Mouse (Mus musculus): Measurements from ENCODE around the gene Fxn. TPM values are rescaled to one million over a fixed set of nuclear protein-coding genes. Genes with fewer than 3 reads are reported as not detected.

Fxn gene
- polyA plus RNA-seq, 1 experiment from 2014 or later, result 46.8 TPM

GRCm38 (mm10) chr19:24259390-24260351 is 20.7 kb downstream of the Fxn start:
- H3K9ac ChIP-seq (ENCODE audit: low read length), result no peak overlapping the region; the same call in 1 of the 2 replicates
- no peak overlapping the region for H3K4me2 ChIP-seq
- H3K27ac ChIP-seq (ENCODE audit: low read depth, low read length), result no peak overlapping the region; the same call in 1 of the 2 replicates
- no peaks in the 10 kb centered on the region for H3K27me3 ChIP-seq (ENCODE audit: control insufficient read depth, insufficient read depth, low read length)
- H3K36me3 ChIP-seq (ENCODE audit: control insufficient read depth, insufficient read depth, low read length), result no peaks in the 10 kb centered on the region
- DNase-seq (ENCODE audit: low spot score, missing footprints) (peak; percentile 79), ATAC-seq (ENCODE audit: low FRiP score) (peak; percentile 48; the same call in 1 of the 2 replicates)
- no peaks in the 10 kb centered on the region for H3K4me1 ChIP-seq (ENCODE audit: control insufficient read depth, insufficient read depth, low read length)
- WGBS, result 75% methylated on average over 12 of the region's 12 CpGs
- H3K9me3 ChIP-seq (ENCODE audit: control insufficient read depth, low read length), result no peaks in the 10 kb centered on the region
- H3K4me3 ChIP-seq (ENCODE audit: low read depth, low read length), result no peak overlapping the region

GRCm38 (mm10) chr19:24258368-24258767 is 22.0 kb downstream of the Fxn start:
- no peak overlapping the region for H3K27ac ChIP-seq (ENCODE audit: low read depth, low read length)
- no peaks in the 10 kb centered on the region for H3K36me3 ChIP-seq (ENCODE audit: control insufficient read depth, insufficient read depth, low read length)

GRCm38 (mm10) chr19:24257962-24258361 is 22.4 kb downstream of the Fxn start:
- Histone ChIP-seq H3K27me3 (ENCODE audit: control insufficient read depth, insufficient read depth, low read length) (no peaks in the 10 kb centered on the region), H3K27ac (ENCODE audit: low read depth, low read length) (no peak overlapping the region), H3K4me2 (no peak overlapping the region), H3K36me3 (ENCODE audit: control insufficient read depth, insufficient read depth, low read length) (no peaks in the 10 kb centered on the region), H3K4me3 (ENCODE audit: low read depth, low read length) (no peak overlapping the region), H3K9me3 (ENCODE audit: control insufficient read depth, low read length) (no peaks in the 10 kb centered on the region), H3K9ac (ENCODE audit: low read length) (no peak overlapping the region), H3K4me1 (ENCODE audit: control insufficient read depth, insufficient read depth, low read length) (no peaks in the 10 kb centered on the region)
- ATAC-seq (ENCODE audit: low FRiP score) (no peak), DNase-seq (ENCODE audit: low spot score, missing footprints) (peak; percentile 45)
- 97% methylated on average over 6 of the region's 6 CpGs for WGBS

More at GRCm38 (mm10) chr19:24258368-24258767, 22.0 kb downstream of the Fxn start:
- Histone ChIP-seq H3K4me3 (ENCODE audit: low read depth, low read length) (no peak overlapping the region), H3K9ac (ENCODE audit: low read length) (no peak overlapping the region), H3K4me2 (no peak overlapping the region), H3K9me3 (ENCODE audit: control insufficient read depth, low read length) (no peaks in the 10 kb centered on the region), H3K27me3 (ENCODE audit: control insufficient read depth, insufficient read depth, low read length) (no peaks in the 10 kb centered on the region), H3K4me1 (ENCODE audit: control insufficient read depth, insufficient read depth, low read length) (no peaks in the 10 kb centered on the region)
- DNase-seq (ENCODE audit: low spot score, missing footprints), result peak; percentile 60
- WGBS, result 86% methylated on average over 5 of the region's 5 CpGs
- no peak for ATAC-seq (ENCODE audit: low FRiP score)

GRCm38 (mm10) chr19:24253657-24254260 is 26.6 kb downstream of the Fxn start:
- Histone ChIP-seq H3K4me3 (ENCODE audit: low read depth, low read length) (no peak overlapping the region), H3K4me1 (ENCODE audit: control insufficient read depth, insufficient read depth, low read length) (no peaks in the 10 kb centered on the region), H3K4me2 (no peak overlapping the region), H3K9me3 (ENCODE audit: control insufficient read depth, low read length) (no peaks in the 10 kb centered on the region), H3K9ac (ENCODE audit: low read length) (no peak overlapping the region), H3K27me3 (ENCODE audit: control insufficient read depth, insufficient read depth, low read length) (no peaks in the 10 kb centered on the region), H3K27ac (ENCODE audit: low read depth, low read length) (no peak overlapping the region), H3K36me3 (ENCODE audit: control insufficient read depth, insufficient read depth, low read length) (no peaks in the 10 kb centered on the region)
- DNase-seq (ENCODE audit: low spot score, missing footprints), result peak; percentile 10
- ATAC-seq (ENCODE audit: low FRiP score), result no peak
- WGBS, result 34% methylated on average over 9 of the region's 9 CpGs

- Histone ChIP-seq H3K36me3 (ENCODE audit: control insufficient read depth, insufficient read depth, low read length) (no peaks in the 10 kb centered on the region), H3K4me3 (ENCODE audit: low read depth, low read length) (no peak overlapping the region), H3K27ac (ENCODE audit: low read depth, low read length) (no peak overlapping the region), H3K4me2 (no peak overlapping the region), H3K4me1 (ENCODE audit: control insufficient read depth, insufficient read depth, low read length) (no peaks in the 10 kb centered on the region), H3K9ac (ENCODE audit: low read length) (no peak overlapping the region), H3K9me3 (ENCODE audit: control insufficient read depth, low read length) (no peaks in the 10 kb centered on the region), H3K27me3 (ENCODE audit: control insufficient read depth, insufficient read depth, low read length) (no peaks in the 10 kb centered on the region)
- WGBS, result 26% methylated on average over 6 of the region's 6 CpGs
- ATAC-seq (ENCODE audit: low FRiP score) (no peak), DNase-seq (ENCODE audit: low spot score, missing footprints) (peak; percentile 84)
These were observed 28.5 kb downstream of the Fxn start for GRCm38 (mm10) chr19:24251869-24252268.

GRCm38 (mm10) chr19:24243340-24243739 is 37.1 kb downstream of the Fxn start:
- no peak for DNase-seq (ENCODE audit: low spot score, missing footprints)
- Histone ChIP-seq H3K4me3 (ENCODE audit: low read depth, low read length) (no peak overlapping the region), H3K27ac (ENCODE audit: low read depth, low read length) (no peak overlapping the region), H3K9ac (ENCODE audit: low read length) (no peak overlapping the region), H3K4me1 (ENCODE audit: control insufficient read depth, insufficient read depth, low read length) (peaks cover 2% of the 10 kb centered on the region; the same call in 1 of the 2 replicates), H3K36me3 (ENCODE audit: control insufficient read depth, insufficient read depth, low read length) (no peaks in the 10 kb centered on the region), H3K9me3 (ENCODE audit: control insufficient read depth, low read length) (no peaks in the 10 kb centered on the region), H3K4me2 (no peak overlapping the region), H3K27me3 (ENCODE audit: control insufficient read depth, insufficient read depth, low read length) (no peaks in the 10 kb centered on the region)
- no peak for ATAC-seq (ENCODE audit: low FRiP score)
- 93% methylated on average over 6 of the region's 6 CpGs for WGBS

GRCm38 (mm10) chr19:24241799-24242546 is 38.4 kb downstream of the Fxn start:
- H3K4me2 ChIP-seq, result no peak overlapping the region
- peaks cover 2% of the 10 kb centered on the region; the same call in 1 of the 2 replicates for H3K4me1 ChIP-seq (ENCODE audit: control insufficient read depth, insufficient read depth, low read length)
- no peaks in the 10 kb centered on the region for H3K36me3 ChIP-seq (ENCODE audit: control insufficient read depth, insufficient read depth, low read length)
- H3K9me3 ChIP-seq (ENCODE audit: control insufficient read depth, low read length), result no peaks in the 10 kb centered on the region
- H3K27ac ChIP-seq (ENCODE audit: low read depth, low read length), result no peak overlapping the region
- no peak overlapping the region for H3K4me3 ChIP-seq (ENCODE audit: low read depth, low read length)
- no peaks in the 10 kb centered on the region for H3K27me3 ChIP-seq (ENCODE audit: control insufficient read depth, insufficient read depth, low read length)
- DNase-seq (ENCODE audit: low spot score, missing footprints) (no peak), ATAC-seq (ENCODE audit: low FRiP score) (no peak)
- no peak overlapping the region for H3K9ac ChIP-seq (ENCODE audit: low read length)
- 40% methylated on average over 14 of the region's 14 CpGs for WGBS

- Histone ChIP-seq H3K4me1 (ENCODE audit: control insufficient read depth, insufficient read depth, low read length) (peaks cover 2% of the 10 kb centered on the region; the same call in 1 of the 2 replicates), H3K9me3 (ENCODE audit: control insufficient read depth, low read length) (no peaks in the 10 kb centered on the region), H3K9ac (ENCODE audit: low read length) (no peak overlapping the region), H3K4me2 (no peak overlapping the region), H3K4me3 (ENCODE audit: low read depth, low read length) (no peak overlapping the region), H3K36me3 (ENCODE audit: control insufficient read depth, insufficient read depth, low read length) (no peaks in the 10 kb centered on the region), H3K27me3 (ENCODE audit: control insufficient read depth, insufficient read depth, low read length) (no peaks in the 10 kb centered on the region), H3K27ac (ENCODE audit: low read depth, low read length) (no peak overlapping the region)
- DNase-seq (ENCODE audit: low spot score, missing footprints), result no peak
- WGBS, result 86% methylated on average over 8 of the region's 8 CpGs
- no peak for ATAC-seq (ENCODE audit: low FRiP score)
These were observed 39.1 kb downstream of the Fxn start for GRCm38 (mm10) chr19:24241271-24241670.
